Mouse (Mus musculus): Measurements from ENCODE around the gene Zfp784. TPM values are rescaled to one million over a fixed set of nuclear protein-coding genes. Genes with fewer than 3 reads are reported as not detected.

The Zfp784 gene
- polyA plus RNA-seq, 1 experiment from 2014 or later, result 3.8 TPM

DNA sequence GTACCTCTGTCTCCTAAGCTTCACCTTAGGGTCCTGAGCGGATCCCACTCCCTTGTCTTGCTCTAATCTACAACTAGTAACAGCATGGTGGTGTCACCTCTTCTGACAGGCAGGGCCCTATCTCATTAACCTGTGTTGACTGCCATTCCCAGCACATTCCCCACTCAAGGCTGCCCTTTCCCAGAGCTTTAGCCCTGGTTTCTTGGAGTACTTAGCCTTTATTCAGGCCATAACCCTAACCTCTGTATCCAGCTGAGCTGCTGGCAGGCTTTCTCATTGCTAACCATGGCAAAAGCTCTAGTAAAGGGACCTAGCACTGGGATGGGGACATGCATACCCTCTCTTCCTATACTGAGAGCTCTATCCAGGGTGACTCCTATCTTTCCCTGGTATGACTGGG, 20.4 kb upstream of the Zfp784 start:
- no peak for DNase-seq (ENCODE audit: low spot score)

GRCm38 (mm10) chr7:5057804-5058203, 19.6 kb upstream of the Zfp784 start:
- peak; percentile 54 for DNase-seq (ENCODE audit: low spot score)

DNA sequence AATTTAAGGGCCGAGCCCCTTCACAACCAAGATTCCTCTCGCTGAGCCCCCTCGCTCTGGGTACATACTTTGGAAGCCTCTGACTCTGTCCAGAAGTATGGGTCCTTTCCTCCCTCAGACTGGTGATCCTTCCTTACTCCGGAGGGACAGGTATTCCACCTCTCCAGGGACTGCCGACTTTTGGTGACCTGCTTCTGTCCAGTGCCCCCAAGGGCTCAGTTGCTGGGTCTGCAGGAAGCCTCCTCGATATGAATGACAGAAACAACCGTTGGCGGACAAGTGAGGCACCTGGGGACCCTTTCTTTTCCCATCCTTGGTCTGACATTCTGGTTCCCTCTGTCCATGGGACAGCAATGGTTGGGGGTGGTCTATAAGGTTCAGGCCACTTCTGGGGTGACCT, 19.1 kb upstream of the Zfp784 start:
- no peak for DNase-seq (ENCODE audit: low spot score)

GRCm38 (mm10) chr7:5056651-5057263, 18.5 kb upstream of the Zfp784 start:
- DNase-seq (ENCODE audit: low spot score), result no peak

- no peak for DNase-seq (ENCODE audit: low spot score)
These were observed 15.4 kb upstream of the Zfp784 start for GRCm38 (mm10) chr7:5053456-5054179.

DNA sequence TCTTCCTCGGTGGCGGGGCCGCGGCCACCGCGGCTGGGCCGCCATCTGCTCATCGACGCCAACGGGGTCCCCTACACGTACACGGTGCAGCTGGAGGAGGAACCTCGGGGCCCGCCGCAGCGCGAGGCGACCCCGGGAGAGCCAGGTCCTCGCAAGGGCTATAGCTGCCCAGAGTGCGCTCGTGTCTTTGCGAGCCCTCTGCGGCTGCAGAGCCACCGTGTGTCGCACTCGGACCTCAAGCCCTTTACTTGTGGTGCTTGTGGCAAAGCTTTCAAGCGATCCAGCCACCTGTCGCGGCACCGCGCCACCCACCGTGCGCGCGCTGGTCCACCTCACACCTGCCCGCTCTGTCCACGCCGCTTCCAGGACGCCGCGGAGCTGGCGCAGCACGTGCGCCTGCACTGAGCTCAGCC, 14.7 kb upstream of the Zfp784 start:
- DNase-seq (ENCODE audit: low spot score), result no peak

DNA sequence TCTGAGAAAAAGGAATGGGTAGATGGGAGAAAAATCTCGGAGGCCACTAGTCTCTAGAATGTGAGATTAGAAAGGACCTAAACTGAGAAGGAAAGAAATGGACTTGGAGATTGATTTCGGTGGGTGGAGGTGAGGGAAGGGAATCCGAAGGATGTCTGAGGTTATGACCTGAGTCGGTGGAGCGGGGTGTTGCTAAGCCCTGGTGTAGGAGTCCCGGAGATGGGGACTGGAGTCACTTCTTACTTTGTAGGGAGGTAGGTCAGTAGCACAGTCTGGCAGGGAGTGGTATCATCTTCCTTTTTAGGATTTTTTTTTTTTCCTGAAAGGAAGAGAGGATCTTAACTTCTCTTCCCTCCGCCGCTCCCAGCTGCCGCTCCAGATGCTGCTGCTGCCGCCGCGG, 14.2 kb upstream of the Zfp784 start:
- DNase-seq (ENCODE audit: low spot score), result no peak

- peak; percentile 64 for DNase-seq (ENCODE audit: low spot score)
These were observed 13.2 kb upstream of the Zfp784 start, which contains the start of gene Zfp580 for GRCm38 (mm10) chr7:5051193-5052192. Zfp580 (plus strand) TSS chr7:5051538.

GRCm38 (mm10) chr7:5047313-5047712, 9.1 kb upstream of the Zfp784 start:
- peak; percentile 52 for DNase-seq (ENCODE audit: low spot score)

GRCm38 (mm10) chr7:5046112-5046511, 7.9 kb upstream of the Zfp784 start:
- DNase-seq (ENCODE audit: low spot score), result no peak

DNA sequence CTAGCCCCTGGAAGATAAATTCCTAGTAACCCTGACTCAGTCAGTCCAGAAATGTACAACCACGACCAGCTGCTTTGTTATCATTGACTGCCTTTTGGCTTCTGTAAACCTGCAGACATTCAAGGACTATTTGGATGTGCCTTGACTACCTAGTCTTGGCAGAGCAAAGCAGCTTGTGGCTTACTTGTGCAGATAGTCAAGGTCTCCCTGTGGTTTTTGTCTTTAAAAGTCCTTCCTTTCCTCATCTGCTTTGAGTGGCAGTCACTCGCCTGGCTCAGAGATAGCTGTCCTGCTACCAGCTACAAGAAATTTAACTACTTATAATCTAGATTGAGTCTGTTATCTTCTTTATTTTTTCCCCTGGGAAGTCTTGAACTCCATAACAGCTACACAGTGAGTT, 6.7 kb upstream of the Zfp784 start:
- no peak for DNase-seq (ENCODE audit: low spot score)

- DNase-seq (ENCODE audit: low spot score), result no peak
These were observed 694 bp upstream of the Zfp784 start for GRCm38 (mm10) chr7:5038940-5039339.

DNA sequence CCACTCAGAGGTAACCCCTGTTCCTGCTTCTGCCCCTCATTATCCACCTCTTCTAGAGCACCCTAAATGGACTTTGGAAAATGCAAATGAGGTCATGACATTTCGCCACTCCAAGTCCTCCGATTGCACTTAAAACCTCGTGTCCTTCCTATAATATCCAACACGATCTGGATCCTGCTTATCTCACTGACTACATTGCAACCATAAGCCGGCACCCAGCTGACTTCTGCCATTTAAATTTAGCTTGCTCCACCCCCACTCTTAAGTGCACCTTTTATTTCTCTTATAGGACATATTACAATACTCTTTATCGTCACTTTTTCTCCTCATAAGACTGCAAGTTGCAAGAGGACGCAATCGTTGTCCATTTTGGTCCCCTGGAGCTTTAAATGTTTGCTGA, 779 bp downstream of the Zfp784 start:
- no peak for DNase-seq (ENCODE audit: low spot score)

- no peak for DNase-seq (ENCODE audit: low spot score)
These were observed 1.2 kb downstream of the Zfp784 start for GRCm38 (mm10) chr7:5037026-5037425.

DNA sequence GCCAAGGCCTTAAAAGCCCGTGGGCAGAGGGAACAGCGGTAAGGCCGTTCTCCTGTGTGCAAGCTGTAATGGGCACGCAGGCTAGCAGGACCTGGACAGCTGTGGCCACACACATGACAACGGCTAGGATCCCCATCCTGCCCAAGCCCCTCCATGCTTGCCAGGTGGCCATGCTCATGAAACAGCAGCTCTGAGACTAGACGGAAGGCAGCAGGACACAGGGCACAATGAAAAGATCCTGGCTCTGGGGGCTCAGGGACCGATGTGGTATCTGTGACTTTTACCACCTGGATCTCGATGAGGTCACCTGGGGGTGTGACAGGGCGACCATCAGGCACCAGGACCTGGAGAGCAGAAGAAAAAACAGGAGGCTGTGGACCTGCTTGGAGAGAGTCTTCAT, 2.1 kb downstream of the Zfp784 start:
- DNase-seq (ENCODE audit: low spot score), result no peak

- no peak for DNase-seq (ENCODE audit: low spot score)
These were observed 2.6 kb downstream of the Zfp784 start for GRCm38 (mm10) chr7:5035628-5036027.

- DNase-seq (ENCODE audit: low spot score), result no peak
These were observed 4.4 kb downstream of the Zfp784 start, which contains the start of gene 4632433K11Rik for GRCm38 (mm10) chr7:5033818-5034217. 4632433K11Rik (plus strand) TSS chr7:5034118.

DNA sequence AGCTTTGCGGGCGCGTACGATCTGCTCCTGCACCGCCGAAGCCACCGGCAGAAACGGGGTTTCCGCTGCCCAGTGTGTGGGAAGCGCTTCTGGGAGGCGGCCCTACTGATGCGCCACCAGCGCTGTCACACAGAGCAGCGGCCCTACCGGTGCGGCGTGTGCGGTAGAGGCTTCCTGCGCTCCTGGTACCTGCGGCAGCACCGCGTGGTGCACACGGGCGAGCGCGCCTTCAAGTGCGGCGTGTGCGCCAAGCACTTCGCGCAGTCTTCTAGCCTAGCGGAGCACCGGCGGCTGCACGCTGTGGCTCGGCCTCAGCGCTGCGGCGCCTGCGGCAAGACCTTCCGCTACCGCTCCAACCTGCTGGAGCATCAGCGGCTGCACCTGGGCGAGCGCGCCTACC, 6.8 kb downstream of the Zfp784 start:
- DNase-seq (ENCODE audit: low spot score), result no peak

DNA sequence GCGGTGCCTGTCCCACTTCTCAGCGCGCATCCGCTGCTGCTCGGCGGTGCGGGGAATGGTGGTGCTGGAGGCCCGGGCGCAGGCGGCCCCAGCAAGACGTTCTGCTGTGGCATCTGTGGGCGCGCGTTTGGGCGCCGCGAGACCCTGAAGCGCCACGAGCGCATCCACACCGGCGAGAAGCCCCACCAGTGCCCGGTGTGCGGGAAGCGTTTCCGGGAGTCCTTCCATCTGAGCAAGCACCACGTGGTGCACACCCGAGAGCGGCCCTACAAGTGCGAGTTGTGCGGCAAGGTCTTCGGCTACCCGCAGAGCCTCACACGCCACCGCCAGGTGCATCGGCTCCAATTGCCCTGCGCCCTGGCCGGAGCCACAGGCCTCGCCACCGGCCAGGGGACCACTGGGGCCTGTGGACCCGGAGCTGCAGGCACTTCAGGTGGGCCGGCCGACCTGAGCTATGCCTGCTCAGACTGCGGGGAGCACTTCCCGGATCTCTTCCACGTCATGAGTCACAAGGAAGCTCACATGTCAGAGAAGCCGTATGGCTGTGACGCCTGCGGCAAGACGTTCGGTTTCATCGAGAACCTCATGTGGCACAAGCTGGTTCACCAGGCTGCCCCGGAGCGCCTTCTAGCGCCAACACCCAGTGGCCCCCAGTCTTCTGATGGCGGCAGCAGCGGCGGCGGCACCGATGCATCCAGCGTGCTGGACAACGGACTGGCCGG, 7.5 kb downstream of the Zfp784 start:
- DNase-seq (ENCODE audit: low spot score), result no peak

DNA sequence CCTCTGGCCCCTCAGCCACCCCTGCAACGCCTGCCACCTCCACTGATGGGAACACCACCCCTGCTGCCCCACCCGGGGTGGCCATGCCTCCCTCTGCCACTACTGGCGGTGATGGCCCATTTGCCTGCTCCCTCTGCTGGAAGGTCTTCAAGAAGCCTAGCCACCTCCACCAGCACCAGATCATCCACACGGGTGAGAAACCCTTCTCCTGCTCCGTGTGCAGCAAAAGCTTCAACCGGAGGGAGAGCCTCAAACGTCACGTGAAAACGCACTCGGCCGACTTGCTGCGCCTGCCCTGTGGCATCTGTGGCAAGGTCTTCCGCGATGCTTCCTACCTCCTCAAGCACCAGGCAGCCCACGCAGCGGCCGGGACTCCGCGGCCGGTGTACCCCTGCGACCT, 8.3 kb downstream of the Zfp784 start:
- DNase-seq (ENCODE audit: low spot score), result no peak

GRCm38 (mm10) chr7:5029543-5029942, 8.7 kb downstream of the Zfp784 start:
- DNase-seq (ENCODE audit: low spot score), result no peak

All from thymus, postnatal 0 days (tissue).